Mouse (Mus musculus): Measurements from ENCODE around the gene Lsm2.

- no peak for TF ChIP-seq CTCF (IDR thresholded peaks at IDR 0.05; ENCODE audit: extremely low read depth, insufficient read depth, insufficient read length, insufficient replicate concordance)
- no peak for TF ChIP-seq POLR2A (IDR thresholded peaks at IDR 0.05; ENCODE audit: low read depth, low read length)
Observed at GRCm38 (mm10) chr17:34980655-34981054, 1.0 kb upstream of the Lsm2 start.
